Mouse (Mus musculus): Measurements from ENCODE around the gene 1700025G04Rik.
A peak's percentile ranks its signal among the peaks of the same experiment; 100 is the strongest.

DNA sequence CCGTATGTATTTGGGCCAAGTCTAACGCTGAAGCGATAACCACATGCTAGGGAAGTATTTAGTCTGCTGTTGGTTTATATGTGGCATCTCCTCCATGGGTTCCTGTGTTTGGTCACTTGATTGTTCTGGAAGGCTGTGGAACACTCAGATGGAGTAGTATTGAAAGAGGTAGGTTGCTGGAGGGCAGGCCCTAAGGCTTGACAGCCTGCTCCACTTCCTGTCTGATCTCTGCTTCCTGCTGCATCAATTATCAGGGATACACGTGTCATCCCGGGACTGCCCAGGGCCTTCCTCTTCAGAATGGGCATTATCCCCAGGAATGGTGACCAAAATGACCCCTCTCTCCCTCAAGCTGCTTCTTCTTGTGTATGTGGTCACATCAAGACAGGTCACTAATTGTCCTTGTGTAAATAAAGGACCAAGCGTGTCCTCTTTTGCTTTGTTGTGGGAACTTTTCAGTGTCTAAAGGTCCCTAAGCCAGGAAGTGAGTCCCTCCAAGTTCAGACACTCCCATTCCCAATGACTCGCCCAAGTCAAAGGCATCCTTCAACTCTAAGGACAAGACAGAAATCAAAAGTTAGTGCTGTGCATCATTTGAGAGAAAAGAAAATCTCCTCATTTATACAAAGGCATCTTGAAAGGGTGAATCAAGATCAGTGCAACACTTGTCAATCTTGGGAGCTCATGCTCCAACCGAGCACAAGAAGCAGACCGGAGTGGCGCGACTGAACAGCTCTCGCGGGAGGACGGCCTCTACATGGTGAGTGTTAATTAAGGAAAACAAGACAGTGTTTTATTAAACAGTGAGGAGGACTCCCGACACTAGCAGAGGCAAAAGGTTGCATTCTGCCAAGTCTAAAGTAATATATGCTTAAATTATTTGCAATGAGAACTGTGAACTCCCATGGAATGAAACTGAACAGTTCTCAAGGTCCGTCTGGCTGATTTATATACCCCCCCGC, 114.2 kb downstream of the 1700025G04Rik start:
- TF ChIP-seq EP300 (IDR thresholded peaks at IDR 0.05) (peak; percentile 38; the same call in 1 of the 2 replicates), CTCF (IDR thresholded peaks at IDR 0.05) (no peak)

All from lung, postnatal 0 days (tissue).